Mouse (Mus musculus) frontal cortex, adult (tissue): ENCODE results near the gene Ninl.
A peak's percentile ranks its signal among the peaks of the same experiment; 100 is the strongest.

Experiments
- ATAC-seq: cut with Nextera tagmentation; 2 replicates; pipeline ENCODE4 v1.9.2; 2017; ENCODE audit warnings: mild to moderate bottlenecking, moderate library complexity, mixed read lengths; ENCODE audit not compliant: low TSS enrichment

The Ninl gene

GRCm38 (mm10) chr2:150999021-150999420 is 40.2 kb downstream of the Ninl start:
- no peak for ATAC-seq

- ATAC-seq: peak; percentile 63
Measured at GRCm38 (mm10) chr2:150997618-150998017, 41.6 kb downstream of the Ninl start.

- no peak for ATAC-seq
Measured at GRCm38 (mm10) chr2:150995324-150995723, 43.9 kb downstream of the Ninl start.

GRCm38 (mm10) chr2:150991050-150991449 is 48.1 kb downstream of the Ninl start:
- peak; percentile 64; the same call in 1 of the 2 replicates for ATAC-seq

GRCm38 (mm10) chr2:150990506-150990905 is 48.7 kb downstream of the Ninl start:
- no peak for ATAC-seq

- ATAC-seq: no peak
Measured at GRCm38 (mm10) chr2:150985359-150985758, 53.8 kb downstream of the Ninl start.

- ATAC-seq: no peak
Measured at GRCm38 (mm10) chr2:150982051-150982450, 57.1 kb downstream of the Ninl start.

GRCm38 (mm10) chr2:150981524-150981923 is 57.7 kb downstream of the Ninl start:
- no peak for ATAC-seq

- no peak for ATAC-seq
Measured at GRCm38 (mm10) chr2:150979861-150980620, 59.1 kb downstream of the Ninl start.

- ATAC-seq: no peak
Measured at GRCm38 (mm10) chr2:150978791-150979190, 60.4 kb downstream of the Ninl start.

- ATAC-seq: no peak
Measured at GRCm38 (mm10) chr2:150977676-150978075, 61.5 kb downstream of the Ninl start.

- ATAC-seq: no peak
Measured at GRCm38 (mm10) chr2:150976871-150977270, 62.3 kb downstream of the Ninl start.

GRCm38 (mm10) chr2:150973401-150974115 is 65.6 kb downstream of the Ninl start:
- no peak for ATAC-seq

GRCm38 (mm10) chr2:150972681-150973080 is 66.5 kb downstream of the Ninl start:
- no peak for ATAC-seq

- ATAC-seq: no peak
Measured at GRCm38 (mm10) chr2:150971856-150972255, 67.3 kb downstream of the Ninl start.

- no peak for ATAC-seq
Measured at GRCm38 (mm10) chr2:150969231-150969630, 70.0 kb downstream of the Ninl start.

- ATAC-seq: no peak
Measured at GRCm38 (mm10) chr2:150967491-150967890, 71.7 kb downstream of the Ninl start.

GRCm38 (mm10) chr2:150965951-150966350 is 73.2 kb downstream of the Ninl start:
- ATAC-seq: no peak

GRCm38 (mm10) chr2:150964641-150965040 is 74.5 kb downstream of the Ninl start:
- no peak for ATAC-seq

- ATAC-seq: no peak
Measured at GRCm38 (mm10) chr2:150963246-150963645, 75.9 kb downstream of the Ninl start.

GRCm38 (mm10) chr2:150959521-150959920 is 79.7 kb downstream of the Ninl start:
- peak; percentile 99 for ATAC-seq

GRCm38 (mm10) chr2:150955859-150956258 is 83.3 kb downstream of the Ninl start:
- no peak for ATAC-seq

- no peak for ATAC-seq
Measured at GRCm38 (mm10) chr2:150951201-150951600, 88.0 kb downstream of the Ninl start.
